Mouse (Mus musculus): ENCODE data around the gene Bmp7.

DNA sequence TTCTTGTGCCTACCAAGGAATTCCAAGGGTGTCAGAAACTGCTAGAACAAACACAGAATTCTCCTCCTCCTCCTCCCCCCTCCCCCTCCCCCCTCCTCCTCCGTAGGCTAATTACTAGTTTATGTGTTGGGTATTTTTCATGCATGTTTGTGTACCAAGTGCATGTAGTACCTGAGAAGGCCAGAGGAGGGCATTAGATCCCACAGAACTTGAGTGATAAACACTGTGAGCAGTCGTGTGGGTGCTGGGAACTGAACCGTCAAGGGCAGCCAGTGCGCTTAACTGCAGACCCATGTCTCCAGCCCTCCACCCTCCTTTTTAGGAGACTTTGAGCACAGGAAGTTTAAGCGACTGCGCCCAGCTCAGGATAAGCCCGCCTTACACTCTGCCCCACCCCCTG lies 75.6 kb downstream of the Bmp7 start:
- TF ChIP-seq CTCF (IDR thresholded peaks at IDR 0.05; ENCODE audit: borderline replicate concordance, control insufficient read depth, extremely low read depth, insufficient read depth, low read length, poor library complexity) (no peak), POLR2A (IDR thresholded peaks at IDR 0.05; ENCODE audit: control insufficient read depth, extremely low read depth, insufficient read depth, low read length, poor library complexity) (no peak)
